Mouse (Mus musculus): ENCODE measurements around the gene Hoxb3.

Hoxb3 gene

GRCm38 (mm10) chr11:96353939-96354338 is 30.8 kb downstream of the Hoxb3 start:
- in situ Hi-C loops (cut with MboI; ENCODE audit: low pct_unique_long_range_greater_than_20kb in 1 of 2, low sequenced_read_pairs in 2 of 2, unreplicated experiment in 1 of 2): no loop called here

GRCm38 (mm10) chr11:96354376-96354775 is 31.2 kb downstream of the Hoxb3 start:
- in situ Hi-C loops (cut with MboI; ENCODE audit: low pct_unique_long_range_greater_than_20kb in 1 of 2, low sequenced_read_pairs in 2 of 2, unreplicated experiment in 1 of 2): no loop called here

- in situ Hi-C loops (cut with MboI; ENCODE audit: low pct_unique_long_range_greater_than_20kb in 1 of 2, low sequenced_read_pairs in 2 of 2, unreplicated experiment in 1 of 2): no loop called here
Observed at GRCm38 (mm10) chr11:96354801-96355311, 31.7 kb downstream of the Hoxb3 start.

GRCm38 (mm10) chr11:96363807-96364206 is 40.7 kb downstream of the Hoxb3 start:
- in situ Hi-C loops (cut with MboI; ENCODE audit: low pct_unique_long_range_greater_than_20kb in 1 of 2, low sequenced_read_pairs in 2 of 2, unreplicated experiment in 1 of 2): no loop called here

- in situ Hi-C loops (cut with MboI; ENCODE audit: low pct_unique_long_range_greater_than_20kb in 1 of 2, low sequenced_read_pairs in 2 of 2, unreplicated experiment in 1 of 2): no loop called here
Observed at GRCm38 (mm10) chr11:96365441-96366091, 42.4 kb downstream of the Hoxb3 start, which contains the start of gene Hoxb1. Gene Hoxb1 (plus strand): TSS chr11:96365752.

GRCm38 (mm10) chr11:96366092-96367041 is 43.2 kb downstream of the Hoxb3 start:
- in situ Hi-C loops (cut with MboI; ENCODE audit: low pct_unique_long_range_greater_than_20kb in 1 of 2, low sequenced_read_pairs in 2 of 2, unreplicated experiment in 1 of 2): no loop called here

GRCm38 (mm10) chr11:96367141-96367540 is 44.0 kb downstream of the Hoxb3 start:
- in situ Hi-C loops (cut with MboI; ENCODE audit: low pct_unique_long_range_greater_than_20kb in 1 of 2, low sequenced_read_pairs in 2 of 2, unreplicated experiment in 1 of 2): no loop called here

- in situ Hi-C loops (cut with MboI; ENCODE audit: low pct_unique_long_range_greater_than_20kb in 1 of 2, low sequenced_read_pairs in 2 of 2, unreplicated experiment in 1 of 2): no loop called here
Observed at GRCm38 (mm10) chr11:96368686-96369085, 45.6 kb downstream of the Hoxb3 start.

GRCm38 (mm10) chr11:96369140-96369539 is 46.0 kb downstream of the Hoxb3 start:
- in situ Hi-C loops (cut with MboI; ENCODE audit: low pct_unique_long_range_greater_than_20kb in 1 of 2, low sequenced_read_pairs in 2 of 2, unreplicated experiment in 1 of 2): no loop called here

GRCm38 (mm10) chr11:96371726-96372125 is 48.6 kb downstream of the Hoxb3 start:
- in situ Hi-C loops (cut with MboI; ENCODE audit: low pct_unique_long_range_greater_than_20kb in 1 of 2, low sequenced_read_pairs in 2 of 2, unreplicated experiment in 1 of 2): no loop called here

- in situ Hi-C loops (cut with MboI; ENCODE audit: low pct_unique_long_range_greater_than_20kb in 1 of 2, low sequenced_read_pairs in 2 of 2, unreplicated experiment in 1 of 2): no loop called here
Observed at GRCm38 (mm10) chr11:96372519-96372918, 49.4 kb downstream of the Hoxb3 start.

- in situ Hi-C loops (cut with MboI; ENCODE audit: low pct_unique_long_range_greater_than_20kb in 1 of 2, low sequenced_read_pairs in 2 of 2, unreplicated experiment in 1 of 2): no loop called here
Observed at GRCm38 (mm10) chr11:96374810-96375209, 51.7 kb downstream of the Hoxb3 start.

- in situ Hi-C loops (cut with MboI; ENCODE audit: low pct_unique_long_range_greater_than_20kb in 1 of 2, low sequenced_read_pairs in 2 of 2, unreplicated experiment in 1 of 2): no loop called here
Observed at GRCm38 (mm10) chr11:96383381-96383780, 60.3 kb downstream of the Hoxb3 start.

GRCm38 (mm10) chr11:96387635-96388034 is 64.5 kb downstream of the Hoxb3 start:
- in situ Hi-C loops (cut with MboI; ENCODE audit: low pct_unique_long_range_greater_than_20kb in 1 of 2, low sequenced_read_pairs in 2 of 2, unreplicated experiment in 1 of 2): no loop called here

GRCm38 (mm10) chr11:96396772-96397626 is 73.9 kb downstream of the Hoxb3 start:
- in situ Hi-C loops (cut with MboI; ENCODE audit: low pct_unique_long_range_greater_than_20kb in 1 of 2, low sequenced_read_pairs in 2 of 2, unreplicated experiment in 1 of 2): no loop called here
